18 mouse cellular contexts compared by ENCODE assay signal in the genomic region with DNA sequence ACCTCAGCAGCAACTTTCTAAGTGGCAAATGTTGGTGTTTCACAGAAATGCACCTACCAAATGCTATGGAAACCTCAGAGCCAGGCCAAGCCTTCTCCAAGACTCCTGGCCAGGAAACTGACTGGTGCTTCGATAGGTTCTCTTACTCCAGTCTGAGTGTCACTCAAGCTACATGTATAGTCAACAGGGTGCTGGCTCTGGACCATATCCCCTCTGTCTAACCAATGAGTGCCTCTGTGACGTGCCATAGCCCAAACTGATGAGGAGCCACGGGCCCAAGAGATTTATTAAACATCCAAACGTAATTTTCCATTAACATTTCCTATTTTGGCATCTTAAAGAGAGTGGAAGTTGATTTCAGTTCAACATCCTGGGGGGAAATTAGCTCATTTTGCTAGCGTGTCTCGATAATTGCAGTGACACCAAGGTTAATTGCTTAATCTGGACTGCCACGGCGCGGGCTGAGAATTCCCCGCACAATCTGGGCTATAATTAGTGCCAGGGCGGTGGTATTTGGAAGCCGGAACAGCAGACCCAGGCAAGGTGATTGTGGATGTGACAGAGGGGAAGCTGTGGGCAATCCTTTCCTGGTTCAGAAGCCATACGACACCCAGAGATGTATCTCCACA.
A peak's percentile ranks its signal among the peaks of the same experiment; 100 is the strongest.
DNase-seq lines count a peak whose midpoint lies in the region; ATAC-seq lines count a peak whose summit lies in the region.
"Had no signal": no experiment of that assay in that cellular context is flagged by ENCODE, and none has a peak within 500 bp of the region (broad histone marks: within the 10 kb centered on the region; RNA-seq: fewer than 3 reads in every experiment).

No protein-coding gene starts in this region.

- H3K4me3 ChIP-seq in hindbrain, embryonic 15.5 days: no peak overlapping the region
- no peak overlapping the region for H3K4me3 ChIP-seq in hindbrain, embryonic 12.5 days
- H3K4me3 ChIP-seq in midbrain, embryonic 11.5 days (ENCODE audit: low read depth, low read length): no peak overlapping the region
- no peak overlapping the region for H3K4me3 ChIP-seq in midbrain, embryonic 16.5 days (ENCODE audit: low read depth, low read length)
- H3K4me3 ChIP-seq: embryonic facial prominence, embryonic 12.5 days; heart, embryonic 12.5 days; intestine, embryonic 15.5 days had no signal

- 47% methylated on average over 13 of the region's 13 CpGs for WGBS in hindbrain, embryonic 15.5 days
- 76% methylated on average over 13 of the region's 13 CpGs for WGBS in hindbrain, embryonic 12.5 days
- WGBS in midbrain, embryonic 11.5 days: 86% methylated on average over 13 of the region's 13 CpGs
- WGBS in midbrain, embryonic 16.5 days: 59% methylated on average over 13 of the region's 13 CpGs

- 0 out of 2 replicates have a peak, but pooled peaks have one; percentile 6 for ATAC-seq in hindbrain, embryonic 15.5 days (ENCODE audit: low FRiP score, low read depth)
- no peak for ATAC-seq in hindbrain, embryonic 12.5 days (ENCODE audit: low FRiP score)
- ATAC-seq in midbrain, embryonic 11.5 days (ENCODE audit: low FRiP score): no peak
- ATAC-seq in midbrain, embryonic 16.5 days: no peak
- ATAC-seq: activated CD4-positive, CD25-positive, alpha-beta regulatory T cell, adult 4 months; forebrain, embryonic 16.5 days; intestine, embryonic 15.5 days; Patski had no signal

- H3K36me3 ChIP-seq in hindbrain, embryonic 15.5 days: no peaks in the 10 kb centered on the region
- H3K36me3 ChIP-seq in hindbrain, embryonic 12.5 days: no peaks in the 10 kb centered on the region
- no peaks in the 10 kb centered on the region for H3K36me3 ChIP-seq in midbrain, embryonic 11.5 days (ENCODE audit: control insufficient read depth, insufficient read depth, low read length)
- H3K36me3 ChIP-seq in midbrain, embryonic 16.5 days (ENCODE audit: control insufficient read depth, insufficient read depth, low read length): no peaks in the 10 kb centered on the region
- H3K36me3 ChIP-seq: embryonic facial prominence, embryonic 12.5 days; heart, embryonic 12.5 days; intestine, embryonic 15.5 days had no signal

- no peaks in the 10 kb centered on the region for H3K9me3 ChIP-seq in hindbrain, embryonic 15.5 days
- no peaks in the 10 kb centered on the region for H3K9me3 ChIP-seq in hindbrain, embryonic 12.5 days (replicated peaks)
- no peaks in the 10 kb centered on the region for H3K9me3 ChIP-seq in midbrain, embryonic 11.5 days (ENCODE audit: control insufficient read depth, low read length)
- H3K9me3 ChIP-seq in midbrain, embryonic 16.5 days (replicated peaks; ENCODE audit: control insufficient read depth, low read length, poor library complexity, severe bottlenecking): no peaks in the 10 kb centered on the region
- H3K9me3 ChIP-seq: embryonic facial prominence, embryonic 12.5 days; heart, embryonic 12.5 days; intestine, embryonic 15.5 days had no signal

- H3K4me2 ChIP-seq in hindbrain, embryonic 15.5 days: no peak overlapping the region
- H3K4me2 ChIP-seq in hindbrain, embryonic 12.5 days (replicated peaks): no peak overlapping the region
- H3K4me2 ChIP-seq in midbrain, embryonic 11.5 days: no peak overlapping the region
- no peak overlapping the region for H3K4me2 ChIP-seq in midbrain, embryonic 16.5 days (ENCODE audit: low read length)
- H3K4me2 ChIP-seq: embryonic facial prominence, embryonic 12.5 days; heart, embryonic 12.5 days; intestine, embryonic 15.5 days had no signal

- DNase-seq in cerebellum, postnatal 10 days: peak; percentile 79 to 83
- DNase-seq in cerebellum, adult 11 months: no peak
- DNase-seq in midbrain, embryonic 11.5 days (ENCODE audit: low spot score, missing footprints): peak; percentile 35
- DNase-seq in Muller cell, postnatal 12 days (ENCODE audit: inconsistent ontology term): peak; percentile 16
- no peak for DNase-seq in urinary bladder, postnatal 36 days (ENCODE audit: low spot score in 2 of 2)
- DNase-seq: adrenal gland, postnatal 14 days; cerebellum, adult 11-12 months; gastrocnemius, postnatal 25 days; kidney, adult 18-20 months had no signal

- H3K4me1 ChIP-seq in hindbrain, embryonic 15.5 days (replicated peaks): peaks cover 8% of the 10 kb centered on the region
- H3K4me1 ChIP-seq in hindbrain, embryonic 12.5 days: peaks cover 3% of the 10 kb centered on the region; the same call in 1 of the 2 replicates
- no peaks in the 10 kb centered on the region for H3K4me1 ChIP-seq in midbrain, embryonic 11.5 days (ENCODE audit: control insufficient read depth, insufficient read depth, low read length)
- no peaks in the 10 kb centered on the region for H3K4me1 ChIP-seq in midbrain, embryonic 16.5 days (ENCODE audit: control insufficient read depth, insufficient read depth, low read length)
- H3K4me1 ChIP-seq: embryonic facial prominence, embryonic 12.5 days; heart, embryonic 12.5 days; intestine, embryonic 15.5 days had no signal

- H3K27me3 ChIP-seq in hindbrain, embryonic 15.5 days: peaks cover 2% of the 10 kb centered on the region; the same call in 1 of the 2 replicates
- no peaks in the 10 kb centered on the region for H3K27me3 ChIP-seq in hindbrain, embryonic 12.5 days
- H3K27me3 ChIP-seq in midbrain, embryonic 11.5 days (ENCODE audit: control insufficient read depth, insufficient read depth, low read length): no peaks in the 10 kb centered on the region
- H3K27me3 ChIP-seq in midbrain, embryonic 16.5 days (ENCODE audit: control insufficient read depth, insufficient read depth, low read depth, low read length): no peaks in the 10 kb centered on the region
- H3K27me3 ChIP-seq: embryonic facial prominence, embryonic 12.5 days; heart, embryonic 12.5 days; intestine, embryonic 15.5 days had no signal

- H3K27ac ChIP-seq in hindbrain, embryonic 15.5 days (replicated peaks): no peak overlapping the region
- no peak overlapping the region for H3K27ac ChIP-seq in hindbrain, embryonic 12.5 days
- no peak overlapping the region for H3K27ac ChIP-seq in midbrain, embryonic 11.5 days (ENCODE audit: low read depth, low read length)
- no peak overlapping the region for H3K27ac ChIP-seq in midbrain, embryonic 16.5 days (ENCODE audit: low read length)
- H3K27ac ChIP-seq: embryonic facial prominence, embryonic 12.5 days; intestine, embryonic 15.5 days had no signal

- no peak overlapping the region for H3K9ac ChIP-seq in hindbrain, embryonic 15.5 days
- H3K9ac ChIP-seq in hindbrain, embryonic 12.5 days: no peak overlapping the region
- H3K9ac ChIP-seq in midbrain, embryonic 11.5 days (ENCODE audit: low read length): no peak overlapping the region
- H3K9ac ChIP-seq in midbrain, embryonic 16.5 days (ENCODE audit: low read depth, low read length): no peak overlapping the region
- H3K9ac ChIP-seq: embryonic facial prominence, embryonic 12.5 days; heart, embryonic 12.5 days; intestine, embryonic 15.5 days had no signal

Comparison
In these comparisons a context has a peak if more than half of its experiments do, and no peak if none do; other contexts are left out.
1. DNase-seq: peak in cerebellum, postnatal 10 days (2 of 2), midbrain, embryonic 11.5 days (single experiment) and Muller cell, postnatal 12 days (single experiment); none in cerebellum, adult 11 months (single experiment) and urinary bladder, postnatal 36 days (0 of 2).